Mouse (Mus musculus): Measurements from ENCODE around the gene Fbll1.
A peak's percentile ranks its signal among the peaks of the same experiment; 100 is the strongest.
"Not testable (repeated sequence)": the region's sequence is repeated elsewhere in the genome, so short reads cannot be mapped to it uniquely, and the experiment has no call there.

Fbll1 gene

DNA sequence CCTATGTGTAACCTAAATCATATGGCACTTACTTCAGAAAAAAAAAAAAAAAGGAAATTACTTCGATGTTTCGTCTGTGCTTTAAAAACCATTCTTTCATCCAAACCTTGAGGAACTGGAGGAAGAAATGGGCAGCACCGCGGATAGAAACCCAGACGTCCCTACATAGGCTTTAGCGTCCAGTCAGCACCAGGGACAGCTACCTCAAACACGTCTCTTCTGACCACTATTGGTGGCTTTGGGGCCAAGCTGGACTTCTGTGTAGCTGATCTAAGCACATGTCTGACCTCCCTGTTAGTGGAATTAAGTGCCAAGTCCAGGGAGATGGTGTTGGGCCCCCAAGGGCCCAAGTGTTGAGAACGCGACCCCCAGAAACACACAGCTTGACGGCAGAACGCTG lies at the start of gene Fbll1:
Gene Fbll1 (minus strand): TSS at position 11 of the 400 bp plus-strand sequence.
- DNase-seq (ENCODE audit: low spot score), result peak; percentile 62

- DNase-seq (ENCODE audit: low spot score), result no peak
These were observed 45.6 kb upstream of the Fbll1 start for GRCm38 (mm10) chr11:35844299-35844698.

DNA sequence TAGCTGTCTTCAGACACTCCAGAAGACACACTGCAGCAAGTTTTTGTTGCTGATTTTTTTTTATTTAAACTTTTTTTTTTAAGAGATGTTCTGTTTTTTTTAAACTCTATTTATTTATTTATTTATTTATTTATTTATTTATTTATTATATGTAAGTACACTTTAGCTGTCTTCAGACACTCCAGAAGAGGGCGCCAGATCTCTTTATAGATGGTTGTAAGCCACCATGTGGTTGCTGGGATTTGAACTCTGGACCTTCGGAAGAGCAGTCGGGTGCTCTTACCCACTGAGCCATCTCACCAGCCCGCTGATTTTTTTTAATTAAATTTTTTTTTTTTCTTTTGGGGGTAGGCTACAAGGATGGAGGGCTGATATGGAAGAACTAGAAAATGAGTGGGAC lies 43.9 kb upstream of the Fbll1 start:
- DNase-seq (ENCODE audit: low spot score), result not testable (repeated sequence)

- no peak for DNase-seq (ENCODE audit: low spot score)
These were observed 43.1 kb upstream of the Fbll1 start for GRCm38 (mm10) chr11:35841738-35842325.

DNA sequence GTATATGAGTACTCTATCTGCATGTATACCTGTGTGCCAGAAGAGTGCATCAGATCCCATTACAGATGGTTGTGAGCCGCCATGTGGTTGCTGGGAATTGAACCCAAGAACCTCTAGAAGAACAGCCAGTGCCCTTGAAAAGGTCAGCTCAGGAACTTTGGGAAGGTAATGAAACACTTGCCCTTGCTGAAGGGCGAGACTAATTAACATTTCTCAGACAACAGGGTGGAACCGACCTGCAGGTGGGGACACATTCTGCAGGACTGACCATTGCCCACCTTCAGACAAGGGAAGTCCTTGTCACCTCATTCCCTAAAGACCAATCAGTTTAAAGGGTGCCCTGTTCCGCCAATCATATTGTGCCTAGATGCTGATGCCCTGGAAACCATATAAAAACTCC lies 42.1 kb upstream of the Fbll1 start:
- DNase-seq (ENCODE audit: low spot score), result not testable (repeated sequence)

GRCm38 (mm10) chr11:35840282-35840681 lies 41.6 kb upstream of the Fbll1 start:
- no peak for DNase-seq (ENCODE audit: low spot score)

- peak; percentile 93 for DNase-seq (ENCODE audit: low spot score)
These were observed 40.0 kb upstream of the Fbll1 start for GRCm38 (mm10) chr11:35838345-35839338.

- no peak for DNase-seq (ENCODE audit: low spot score)
These were observed 38.8 kb upstream of the Fbll1 start for GRCm38 (mm10) chr11:35837156-35838126.

GRCm38 (mm10) chr11:35834022-35834760 lies 35.5 kb upstream of the Fbll1 start, which contains the start of gene Rars:
TSS of gene Rars (minus strand) at chr11:35834506.
- peak; percentile 93 for DNase-seq (ENCODE audit: low spot score)

- DNase-seq (ENCODE audit: low spot score), result no peak
These were observed 34.6 kb upstream of the Fbll1 start for GRCm38 (mm10) chr11:35833270-35833669.

DNA sequence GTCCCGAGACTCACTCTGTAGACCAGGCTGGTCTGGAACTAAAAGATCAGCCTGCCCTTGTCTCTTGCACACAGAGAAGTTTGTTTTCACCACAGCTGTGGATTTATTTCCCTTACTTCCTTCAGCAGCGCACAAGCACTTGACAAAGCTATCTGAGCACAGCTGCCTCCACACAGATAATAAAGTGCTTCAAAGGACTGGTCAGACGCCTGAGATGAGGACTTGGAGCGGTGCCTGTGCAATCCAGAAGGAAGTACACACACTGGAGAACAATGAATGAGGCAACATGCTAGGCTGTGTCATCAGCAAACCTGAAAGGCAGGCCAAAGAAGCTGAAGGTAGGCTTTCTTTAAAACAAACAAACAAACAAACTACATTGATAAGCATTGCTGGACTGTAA lies 33.5 kb upstream of the Fbll1 start:
- DNase-seq (ENCODE audit: low spot score), result no peak

GRCm38 (mm10) chr11:35827714-35828113 lies 29.0 kb upstream of the Fbll1 start:
- DNase-seq (ENCODE audit: low spot score), result no peak

DNA sequence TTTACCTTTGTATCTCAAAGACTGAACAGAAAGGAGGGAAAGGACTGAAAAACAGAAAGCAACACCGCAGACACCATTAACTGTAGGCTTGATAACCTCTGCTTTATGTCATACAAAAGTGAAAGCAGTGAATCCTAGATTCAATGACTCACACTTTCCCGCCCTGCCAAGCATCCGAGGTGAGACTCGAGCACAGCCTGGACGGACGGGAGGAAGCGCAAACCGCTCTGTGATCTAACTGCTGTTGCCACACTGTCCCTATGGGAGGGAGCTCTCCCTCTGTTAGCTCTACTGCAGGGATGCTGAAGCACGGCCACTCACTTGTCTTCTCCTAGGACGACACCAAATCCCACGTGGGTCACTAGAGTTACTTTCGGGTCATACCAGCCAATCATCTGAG lies 17.6 kb upstream of the Fbll1 start:
- no peak for DNase-seq (ENCODE audit: low spot score)

- no peak for DNase-seq (ENCODE audit: low spot score)
These were observed 12.8 kb upstream of the Fbll1 start for GRCm38 (mm10) chr11:35811458-35811857.

DNA sequence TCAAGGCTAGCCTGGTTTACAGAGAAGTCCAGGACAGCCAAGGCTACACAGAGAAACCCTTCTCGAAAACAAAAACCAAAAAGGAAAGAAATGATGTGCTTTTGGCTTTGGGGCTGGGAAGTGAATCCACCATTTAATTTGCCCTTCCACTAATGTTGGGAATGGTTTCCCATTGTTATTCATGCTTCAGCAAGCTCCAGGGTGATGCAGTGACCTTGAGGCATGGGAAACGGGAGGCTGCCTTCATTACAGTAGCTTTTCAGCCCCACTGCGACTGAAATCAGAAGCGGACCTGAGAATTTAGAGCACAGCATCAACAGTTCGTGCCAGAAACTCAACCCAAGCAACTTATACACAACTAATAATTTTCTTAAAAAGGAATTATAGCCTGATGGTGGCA lies 2.6 kb upstream of the Fbll1 start:
- no peak for DNase-seq (ENCODE audit: low spot score)

- DNase-seq (ENCODE audit: low spot score), result no peak
These were observed 226 bp downstream of the Fbll1 start for GRCm38 (mm10) chr11:35798495-35798820.

DNA sequence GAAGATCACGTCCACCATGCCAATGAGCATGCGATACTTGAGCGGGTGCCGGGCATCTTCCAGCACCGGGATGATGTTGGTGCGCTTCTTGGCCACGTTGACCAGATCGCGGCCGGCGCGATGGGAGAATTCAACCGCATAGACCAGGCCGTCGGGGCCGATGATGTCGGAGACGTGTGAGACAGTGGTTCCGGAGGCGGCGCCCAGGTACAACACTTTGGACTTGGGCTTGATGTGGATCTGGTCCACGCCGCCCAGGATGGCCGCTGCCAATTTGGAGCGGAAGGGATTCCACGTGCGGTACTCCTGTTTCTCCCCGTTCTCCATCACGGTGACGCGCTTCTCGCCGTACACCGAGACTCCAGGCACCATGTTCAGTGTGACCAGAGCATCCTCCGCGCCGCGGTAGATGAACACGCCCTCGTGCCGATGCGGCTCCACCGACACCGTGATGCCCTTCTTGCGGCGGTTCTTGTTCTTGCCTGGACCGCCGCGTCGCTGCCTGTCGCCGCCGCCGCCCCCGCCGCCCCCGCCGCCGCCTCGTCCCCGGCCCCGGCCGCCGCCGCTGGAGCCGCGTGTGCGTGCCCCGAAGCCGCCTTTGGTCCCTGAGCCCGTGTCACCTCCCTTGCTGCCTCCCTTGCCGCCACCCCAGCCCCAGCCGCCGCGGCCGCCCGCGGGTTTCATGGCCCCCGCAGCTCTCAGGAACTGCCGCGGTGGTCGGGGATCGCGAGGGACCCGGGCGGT lies 761 bp downstream of the Fbll1 start:
- no peak for DNase-seq (ENCODE audit: low spot score)

GRCm38 (mm10) chr11:35792800-35793199 lies 5.9 kb downstream of the Fbll1 start:
- DNase-seq (ENCODE audit: low spot score), result not testable (repeated sequence)

DNA sequence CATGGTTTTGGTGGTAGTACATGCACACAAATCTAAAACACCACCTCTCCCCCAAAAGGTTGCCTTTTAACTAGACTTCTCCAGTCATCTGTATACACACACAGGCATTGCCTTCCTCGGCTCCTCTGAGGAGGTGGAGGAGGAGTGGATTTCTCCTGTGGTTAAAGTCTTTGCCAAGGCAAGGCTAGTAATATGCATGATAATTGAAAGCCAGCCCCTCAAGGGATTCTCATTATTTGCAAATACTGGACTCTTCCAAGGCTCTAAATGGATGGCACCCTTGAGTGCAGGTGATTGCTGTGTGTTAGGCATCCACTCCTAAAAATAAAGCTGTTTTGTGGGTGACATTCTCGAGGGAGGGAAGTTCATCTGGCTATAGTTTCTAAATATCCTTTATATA lies 10.2 kb downstream of the Fbll1 start:
- no peak for DNase-seq (ENCODE audit: low spot score)

DNA sequence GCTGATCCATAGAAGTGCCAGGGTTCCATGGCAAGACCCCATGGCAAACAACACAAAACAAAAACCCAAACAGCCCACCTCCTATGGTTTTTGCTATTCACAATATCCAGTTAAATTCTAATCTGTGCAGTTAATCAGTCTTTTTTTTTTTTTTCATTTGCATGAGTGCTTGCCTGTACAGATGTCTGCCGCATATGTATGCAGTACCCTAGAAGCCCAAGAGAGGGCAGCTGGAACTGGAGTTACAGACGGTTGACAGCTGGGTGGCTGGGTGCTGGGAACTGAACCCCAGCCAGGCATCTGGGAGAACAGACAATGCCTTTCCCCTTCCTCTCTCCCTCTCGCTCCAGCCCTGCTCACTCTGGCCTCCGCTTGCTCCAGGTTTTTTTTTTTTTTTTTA lies 14.1 kb downstream of the Fbll1 start:
- no peak for DNase-seq (ENCODE audit: low spot score)

DNA sequence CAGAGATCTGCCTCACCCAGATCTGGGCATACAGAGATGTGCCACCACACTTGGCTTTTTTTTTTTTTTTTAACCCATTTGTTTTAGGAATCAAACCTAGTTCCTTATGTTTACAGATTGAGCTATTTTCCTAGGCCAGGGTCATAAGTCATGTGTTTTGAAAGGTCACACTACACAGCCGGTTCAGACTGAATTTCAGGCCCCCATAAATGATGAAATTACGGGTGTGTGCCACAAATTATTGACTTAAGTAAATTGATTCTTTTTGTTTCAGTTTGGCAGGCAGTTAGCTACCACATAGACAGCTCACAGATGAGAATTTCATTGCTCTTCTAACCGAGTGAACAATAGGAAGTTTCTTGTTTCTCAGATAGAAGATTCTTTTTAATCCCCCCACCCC lies 14.7 kb downstream of the Fbll1 start:
- DNase-seq (ENCODE audit: low spot score), result no peak

Measured in urinary bladder, postnatal 14 days (tissue).